Mouse (Mus musculus) erythroblast, adult 5-6 weeks (primary cell): ENCODE results near the gene Tbc1d4. TPM values are rescaled to one million over a fixed set of nuclear protein-coding genes. Genes with fewer than 3 reads are reported as not detected.

Experiments
- ATAC-seq: replicated peaks from 2 replicates; pipeline ENCODE4 v1.8.0; 2016; ENCODE audit warnings: moderate number of reproducible peaks, mild to moderate bottlenecking, moderate TSS enrichment, inconsistent platforms; ENCODE audit not compliant: poor library complexity, low FRiP score, severe bottlenecking
- total RNA-seq, 2 experiments: library from RNA; stranded (forward) in 1 of 2; stranded (reverse) in 1 of 2; fragments of 150-400 nt in 1 of 2; fragments of 200-764, 138-1000 nt in 1 of 2; gene quantifications; 2 replicates each; pipeline versions ENCODE4 v1.2.3 to v1.2.4; 2015 to 2017; ENCODE audit warnings: low replicate concordance in 2 of 2

Gene Tbc1d4
- total RNA-seq, 2 experiments from 2014 or later: 2.8 to 4.6 TPM

DNA sequence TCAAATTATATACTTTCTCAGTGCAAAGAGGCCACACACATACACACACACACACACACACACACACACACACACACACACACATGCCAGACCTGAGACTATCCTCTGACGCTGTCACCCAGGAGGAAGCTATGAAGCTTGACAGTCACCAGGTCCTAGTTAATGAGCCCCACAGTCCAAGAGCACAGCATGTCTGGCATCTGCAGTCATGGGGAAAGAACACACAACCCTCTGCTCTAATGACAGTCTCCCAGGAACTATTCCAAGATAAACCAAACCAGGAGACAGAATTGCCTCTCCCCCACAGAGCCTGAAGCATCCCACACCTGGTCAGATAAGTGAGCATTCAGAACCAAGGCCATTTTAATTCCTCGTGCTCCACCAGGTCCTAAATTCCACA, 71.1 kb downstream of the Tbc1d4 start:
- no peak for ATAC-seq

- no peak for ATAC-seq
Observed at GRCm38 (mm10) chr14:101537413-101537812, 71.6 kb downstream of the Tbc1d4 start.

- ATAC-seq: no peak
Observed at GRCm38 (mm10) chr14:101532090-101532695, 76.8 kb downstream of the Tbc1d4 start.

GRCm38 (mm10) chr14:101530455-101530854, 78.5 kb downstream of the Tbc1d4 start:
- ATAC-seq: no peak

DNA sequence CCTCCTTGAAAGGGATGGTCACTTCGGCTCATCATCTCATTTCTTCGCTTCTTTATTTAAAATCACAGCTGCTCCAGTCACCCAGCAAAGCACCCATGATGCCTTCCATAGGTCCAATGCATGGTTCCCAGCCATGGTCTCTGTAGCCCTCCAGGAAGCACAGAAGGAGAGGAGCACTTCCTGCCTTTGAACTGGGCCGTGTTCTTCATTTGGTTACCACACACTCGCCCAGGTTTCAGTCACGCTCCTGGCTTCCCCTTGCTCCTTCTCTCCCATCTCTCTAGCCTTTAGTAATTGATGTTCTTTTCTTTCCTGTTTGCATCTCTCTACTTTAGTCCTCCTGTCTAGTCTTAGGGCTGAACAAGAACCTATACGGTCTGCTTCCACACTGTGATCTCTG, 79.8 kb downstream of the Tbc1d4 start:
- ATAC-seq: no peak

DNA sequence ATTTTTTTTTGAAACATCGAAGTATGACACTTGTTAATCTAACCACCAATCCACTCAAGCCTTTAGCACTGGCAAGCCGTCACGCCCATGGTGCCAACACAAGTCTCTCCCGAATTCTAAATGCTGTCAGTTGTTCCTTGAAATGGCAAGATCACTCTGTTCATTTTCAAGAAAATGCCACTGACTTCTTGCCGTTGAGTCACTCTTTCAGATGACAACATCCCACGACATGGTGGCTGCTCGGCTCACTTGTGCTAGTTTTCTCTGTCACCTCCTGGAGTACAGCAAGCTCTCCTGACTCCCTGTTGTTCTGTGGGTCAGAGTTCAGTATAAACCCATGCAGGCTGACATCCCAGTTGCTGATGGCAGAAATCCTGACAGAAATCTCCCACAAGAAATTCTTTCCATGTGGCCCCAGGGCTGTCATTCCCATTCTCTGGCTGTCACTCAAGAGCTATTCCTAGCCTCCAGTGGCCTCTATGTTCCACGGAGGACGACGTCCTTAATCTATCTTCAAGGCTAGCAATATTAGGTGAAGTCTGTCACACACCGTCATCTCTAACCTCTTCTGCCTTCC, 81.5 kb downstream of the Tbc1d4 start:
- ATAC-seq: no peak

GRCm38 (mm10) chr14:101526478-101526877, 82.5 kb downstream of the Tbc1d4 start:
- no peak for ATAC-seq

- ATAC-seq: no peak
Observed at GRCm38 (mm10) chr14:101519964-101520363, 89.0 kb downstream of the Tbc1d4 start.

GRCm38 (mm10) chr14:101518259-101518658, 90.7 kb downstream of the Tbc1d4 start:
- ATAC-seq: no peak

DNA sequence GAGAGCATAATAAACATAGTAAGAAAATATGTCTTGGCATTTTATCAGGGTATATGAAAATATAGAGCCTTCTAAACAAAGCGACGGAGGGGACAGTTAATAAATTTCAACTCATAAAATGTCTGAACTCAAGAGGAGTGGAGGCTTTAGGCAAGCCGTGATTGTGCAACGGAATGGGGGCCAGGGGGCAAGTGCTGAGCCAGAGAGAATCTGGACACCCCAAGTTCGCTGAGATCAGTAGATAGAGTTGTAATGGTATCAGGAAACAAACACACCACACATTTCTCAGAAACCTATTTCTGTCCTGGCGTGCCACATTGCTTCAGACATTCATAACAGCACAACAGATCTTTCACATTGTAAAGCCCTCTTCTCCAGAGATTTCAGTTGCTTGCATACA, 91.2 kb downstream of the Tbc1d4 start:
- ATAC-seq: no peak

DNA sequence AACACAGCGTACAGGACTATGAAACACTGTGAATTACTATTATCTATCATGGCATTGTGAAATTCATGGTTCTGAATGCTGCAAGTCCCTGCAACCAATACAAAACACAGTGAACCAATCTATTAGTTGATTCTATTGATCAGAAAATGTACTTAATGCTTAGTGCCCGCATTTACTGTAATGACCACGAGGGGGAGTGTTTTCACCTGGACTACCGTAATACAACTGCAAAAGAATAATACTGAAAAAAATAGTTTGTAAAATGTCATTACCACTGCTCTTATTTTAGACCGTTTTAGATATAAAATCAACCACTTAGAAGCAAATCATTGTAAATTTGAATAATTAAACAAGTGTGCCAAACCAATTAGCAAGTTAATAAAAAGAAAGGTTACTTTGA, 91.7 kb downstream of the Tbc1d4 start:
- no peak for ATAC-seq

DNA sequence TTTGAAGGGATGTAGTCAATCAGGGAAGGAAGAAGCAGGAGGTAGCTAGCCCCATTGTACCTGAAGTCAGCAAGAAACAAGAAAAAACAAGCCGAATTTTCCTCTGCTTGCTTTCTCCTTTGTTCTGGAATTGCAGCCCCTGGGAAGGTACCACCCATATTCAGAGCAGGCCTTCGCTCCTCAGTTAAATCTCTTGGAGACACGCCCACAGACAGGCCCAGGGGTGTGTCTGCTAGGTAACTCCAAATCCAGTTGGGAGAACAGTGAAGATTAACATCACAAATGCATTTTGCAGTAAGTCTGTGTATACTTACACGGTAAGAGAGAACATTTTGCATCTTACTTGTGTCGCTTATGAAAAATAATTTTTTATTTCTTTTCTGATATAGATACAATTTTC, 92.1 kb downstream of the Tbc1d4 start:
- no peak for ATAC-seq

DNA sequence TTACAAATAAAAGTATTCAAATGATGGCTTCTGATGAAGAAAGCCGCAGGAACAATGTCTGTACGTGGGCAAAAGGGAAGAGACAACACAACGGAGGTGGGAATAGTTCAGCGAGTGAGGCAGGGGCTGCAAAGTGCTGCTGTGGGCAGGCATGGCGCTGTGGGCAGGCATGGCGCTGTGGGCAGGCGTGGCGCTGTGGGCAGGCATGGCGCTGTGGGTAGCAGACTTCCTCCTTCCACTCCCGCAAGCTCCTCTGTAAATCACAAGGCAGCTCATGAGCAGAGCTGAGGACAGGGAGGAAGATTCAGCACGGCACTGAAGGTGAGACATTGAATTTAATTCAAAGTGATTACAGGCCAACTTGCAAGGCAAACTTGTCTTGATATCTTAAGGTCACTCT, 93.0 kb downstream of the Tbc1d4 start:
- no peak for ATAC-seq

DNA sequence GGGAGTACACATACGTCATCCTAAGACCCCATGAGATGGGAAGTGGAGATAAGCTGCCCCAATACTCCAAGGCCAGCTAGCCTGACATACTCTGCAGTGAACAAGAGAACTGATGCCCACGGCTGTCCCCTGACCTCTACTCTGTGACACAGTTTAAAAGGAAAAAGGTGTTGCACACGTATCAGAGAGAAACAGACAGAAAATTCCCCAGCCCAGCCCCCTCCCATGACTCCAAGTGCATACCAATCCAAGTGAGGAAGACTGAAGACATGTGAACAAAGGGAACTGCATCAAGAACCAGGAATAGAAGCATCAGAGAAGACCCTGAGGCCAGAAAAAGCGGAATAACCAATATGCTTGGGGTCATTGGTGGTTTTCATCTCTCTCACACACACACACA, 93.7 kb downstream of the Tbc1d4 start:
- ATAC-seq: no peak

- no peak for ATAC-seq
Observed at GRCm38 (mm10) chr14:101514557-101514971, 94.4 kb downstream of the Tbc1d4 start.

DNA sequence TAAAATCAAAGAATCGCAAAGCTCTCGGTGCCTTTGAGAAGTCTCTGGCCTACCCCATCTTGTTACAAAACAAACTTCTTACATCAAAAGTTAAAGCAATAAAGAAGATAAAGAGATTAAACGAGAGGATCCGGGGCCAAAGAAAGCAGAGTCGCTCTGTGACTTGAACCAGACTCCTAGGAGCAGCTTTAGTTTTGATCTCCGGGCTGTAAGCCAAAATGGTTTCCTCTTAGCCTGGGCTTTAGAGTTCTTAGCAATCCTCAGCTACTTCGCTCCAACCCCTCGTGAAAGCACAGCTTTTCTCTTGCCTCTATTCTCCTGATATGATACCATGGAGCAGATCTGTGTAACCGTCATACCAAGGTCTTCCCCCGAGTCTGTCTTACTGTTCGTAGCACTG, 95.8 kb downstream of the Tbc1d4 start:
- ATAC-seq: no peak

DNA sequence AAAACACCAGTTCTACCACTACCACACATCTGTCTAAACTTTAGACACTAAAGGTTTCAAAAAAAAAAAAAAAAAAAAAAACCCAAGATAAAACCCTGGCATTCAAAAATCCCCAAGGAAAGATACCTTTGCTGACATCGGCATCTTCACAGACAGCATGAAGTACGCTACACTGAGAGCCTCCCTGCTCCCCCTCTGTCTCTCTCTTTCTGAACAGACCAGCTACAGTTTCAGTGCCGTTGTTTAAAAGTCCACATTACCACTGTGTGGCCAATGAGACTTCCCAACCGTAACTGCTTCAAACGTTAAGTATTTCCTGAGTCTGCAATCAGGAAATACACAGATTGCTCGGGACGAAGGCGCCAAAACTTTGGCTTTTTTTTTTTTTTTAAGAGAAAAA, 97.6 kb downstream of the Tbc1d4 start:
- ATAC-seq: no peak

DNA sequence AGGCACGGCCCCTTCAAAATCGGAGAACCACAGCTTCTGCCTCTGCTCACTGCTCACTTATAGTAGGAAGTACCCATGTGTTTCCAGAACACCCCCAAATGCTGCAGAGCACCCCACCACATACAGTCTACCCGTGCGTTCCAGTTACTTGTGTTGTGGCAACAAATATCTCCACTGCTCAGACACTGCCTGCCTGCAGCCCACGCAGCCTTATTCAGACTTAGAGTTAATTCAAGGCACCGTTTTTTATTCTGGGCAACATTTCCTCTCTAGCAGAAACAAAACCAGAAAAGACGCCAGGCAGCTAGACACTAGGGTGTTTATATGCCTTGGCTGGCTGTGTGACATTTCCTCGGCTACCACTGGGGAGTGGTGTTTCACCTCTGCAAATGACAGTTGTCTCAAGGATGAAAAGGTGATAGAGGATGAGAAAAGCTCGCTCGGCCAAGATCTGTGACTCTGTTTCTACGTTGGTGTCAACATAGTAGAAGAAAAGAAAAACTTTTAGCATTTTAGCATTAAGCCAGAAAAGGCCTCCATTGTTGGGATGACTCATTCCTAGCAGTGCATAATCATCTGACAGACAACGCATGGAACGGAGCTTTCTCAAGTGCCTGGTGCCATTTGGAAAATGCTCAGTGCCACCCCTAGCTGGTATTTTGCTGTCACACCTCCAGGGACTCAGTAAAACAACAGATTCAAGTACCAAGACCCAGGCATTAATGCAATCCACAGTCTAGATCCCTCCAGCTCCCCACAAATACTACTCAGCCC, 98.3 kb downstream of the Tbc1d4 start:
- ATAC-seq: no peak

GRCm38 (mm10) chr14:101509759-101510158, 99.2 kb downstream of the Tbc1d4 start:
- no peak for ATAC-seq

DNA sequence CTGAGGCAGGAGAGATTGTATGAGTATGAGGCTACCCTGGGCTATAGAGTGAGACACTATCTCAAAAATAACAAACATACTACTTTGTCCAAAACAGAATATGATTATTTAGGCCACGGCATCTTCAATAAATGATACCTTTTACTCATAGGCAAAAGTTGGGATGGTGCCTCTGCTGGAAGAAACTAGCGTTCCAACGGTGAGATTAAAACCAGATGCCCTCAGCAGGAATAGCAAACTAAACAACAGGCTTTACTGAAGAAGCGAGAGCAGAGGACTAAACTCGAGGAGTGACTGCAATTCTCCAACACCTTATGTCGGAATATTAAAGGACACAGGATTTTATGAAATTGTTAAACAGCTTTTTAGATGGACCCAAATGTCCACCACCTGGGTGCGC, 101.0 kb downstream of the Tbc1d4 start:
- ATAC-seq: no peak

GRCm38 (mm10) chr14:101507146-101507545, 101.8 kb downstream of the Tbc1d4 start:
- ATAC-seq: no peak
